Comparison of ENCODE assay signal across 9 mouse cellular contexts in the genomic region with DNA sequence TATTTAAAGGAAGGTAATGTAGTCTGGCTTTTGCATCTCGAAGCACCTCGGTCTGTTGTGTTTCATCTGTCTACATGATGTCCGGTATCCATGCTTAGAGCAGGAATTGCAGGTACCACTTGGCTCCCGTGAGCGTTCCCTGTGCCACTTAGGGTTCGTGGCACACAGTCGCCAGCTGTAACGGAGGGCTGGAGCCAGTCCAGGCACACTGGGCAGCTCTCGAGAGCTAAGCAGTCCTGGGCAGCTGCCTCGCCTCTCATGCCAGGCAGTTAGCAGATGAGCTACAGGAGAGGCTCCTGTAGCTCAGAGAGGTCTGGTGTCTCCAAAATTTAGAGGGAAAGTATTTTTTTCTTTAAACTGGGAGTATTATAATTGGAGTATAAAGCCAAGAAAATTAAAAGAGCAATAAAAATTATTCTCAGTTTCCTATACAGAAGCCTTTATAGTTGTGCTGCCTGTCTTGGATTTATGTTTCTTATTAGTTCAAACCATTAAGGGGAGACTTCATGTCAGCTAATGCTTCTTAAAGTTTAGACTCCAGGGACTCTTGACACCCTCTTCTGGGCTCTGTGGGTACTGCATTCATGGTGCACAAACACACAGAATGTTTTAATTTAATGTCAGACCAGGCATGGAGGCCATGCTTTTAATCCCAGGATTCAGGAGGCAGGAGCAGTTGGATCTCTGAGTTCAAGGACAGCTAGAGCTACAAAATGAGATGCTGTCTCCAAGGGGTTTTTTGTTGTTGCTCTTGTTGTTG. TPM values are rescaled to one million over a fixed set of nuclear protein-coding genes. Genes with fewer than 3 reads are reported as not detected.
DNase-seq lines count a peak whose midpoint lies in the region; ATAC-seq and TF ChIP-seq lines count a peak whose summit lies in the region.
"Had no signal": no experiment of that assay in that cellular context is flagged by ENCODE, and none has a peak within 500 bp of the region (broad histone marks: within the 10 kb centered on the region; RNA-seq: fewer than 3 reads in every experiment).

No protein-coding gene starts in this region.

- TF ChIP-seq EP300 in liver, postnatal 0 days (IDR thresholded peaks at IDR 0.05; ENCODE audit: low read depth): no peak

- peaks cover 50% of the 10 kb centered on the region for H3K36me3 ChIP-seq in midbrain, embryonic 11.5 days (ENCODE audit: control insufficient read depth, insufficient read depth, low read length)
- H3K36me3 ChIP-seq in midbrain, embryonic 15.5 days (replicated peaks): peaks cover 65% of the 10 kb centered on the region
- H3K36me3 ChIP-seq in liver, postnatal 0 days (replicated peaks; ENCODE audit: insufficient read depth, low read length): peaks cover 65% of the 10 kb centered on the region

- no peaks in the 10 kb centered on the region for H3K27me3 ChIP-seq in midbrain, embryonic 11.5 days (ENCODE audit: control insufficient read depth, insufficient read depth, low read length)
- no peaks in the 10 kb centered on the region for H3K27me3 ChIP-seq in midbrain, embryonic 15.5 days (replicated peaks)
- no peaks in the 10 kb centered on the region for H3K27me3 ChIP-seq in liver, postnatal 0 days (ENCODE audit: insufficient read depth, low read length)
- H3K27me3 ChIP-seq: midbrain, embryonic 12.5 days had no signal

- DNase-seq in embryo, embryonic 10 days (ENCODE audit: low spot score): peak; percentile 35
- DNase-seq in embryo, embryonic 11 days: no peak
- peak; percentile 95 for DNase-seq in midbrain, embryonic 11.5 days (ENCODE audit: low spot score, missing footprints)
- DNase-seq in liver, postnatal 0 days: peak; percentile 70
- no peak for DNase-seq in ovary, postnatal 14 days (ENCODE audit: low spot score)

- no peak overlapping the region for H3K9ac ChIP-seq in midbrain, embryonic 11.5 days (ENCODE audit: low read length)
- no peak overlapping the region for H3K9ac ChIP-seq in midbrain, embryonic 15.5 days
- no peak overlapping the region for H3K9ac ChIP-seq in liver, postnatal 0 days (replicated peaks)
- H3K9ac ChIP-seq: midbrain, embryonic 12.5 days had no signal

- WGBS in midbrain, embryonic 11.5 days: 96% methylated on average over 10 of the region's 10 CpGs
- WGBS in midbrain, embryonic 15.5 days: 92% methylated on average over 10 of the region's 10 CpGs
- 95% methylated on average over 10 of the region's 10 CpGs for WGBS in liver, postnatal 0 days (ENCODE audit: insufficient replicate concordance)

- no peak overlapping the region for H3K4me3 ChIP-seq in midbrain, embryonic 11.5 days (ENCODE audit: low read depth, low read length)
- no peak overlapping the region for H3K4me3 ChIP-seq in midbrain, embryonic 15.5 days
- no peak overlapping the region for H3K4me3 ChIP-seq in cortical plate, adult 2 months (ENCODE audit: insufficient read depth, low read length)
- no peak overlapping the region for H3K4me3 ChIP-seq in liver, postnatal 0 days (ENCODE audit: low read depth, low read length)
- H3K4me3 ChIP-seq: midbrain, embryonic 12.5 days had no signal

- no peak overlapping the region for H3K27ac ChIP-seq in midbrain, embryonic 11.5 days (ENCODE audit: low read depth, low read length)
- H3K27ac ChIP-seq in midbrain, embryonic 15.5 days: no peak overlapping the region
- no peak overlapping the region for H3K27ac ChIP-seq in cortical plate, adult 2 months (ENCODE audit: insufficient read depth, low read length)
- H3K27ac ChIP-seq in liver, postnatal 0 days (ENCODE audit: low read depth): no peak overlapping the region
- H3K27ac ChIP-seq: midbrain, embryonic 12.5 days had no signal

- no peak overlapping the region for H3K4me2 ChIP-seq in midbrain, embryonic 11.5 days
- no peak overlapping the region for H3K4me2 ChIP-seq in midbrain, embryonic 15.5 days
- no peak overlapping the region for H3K4me2 ChIP-seq in liver, postnatal 0 days (ENCODE audit: low read depth, low read length)
- H3K4me2 ChIP-seq: midbrain, embryonic 12.5 days had no signal

- peak; percentile 28; the same call in 1 of the 2 replicates for TF ChIP-seq CTCF in cortical plate, adult 2 months (IDR thresholded peaks at IDR 0.05; ENCODE audit: extremely low read depth, insufficient read depth, low read length)
- peak; percentile 78 for TF ChIP-seq CTCF in liver, postnatal 0 days (IDR thresholded peaks at IDR 0.05; ENCODE audit: low read depth)

- TF ChIP-seq POLR2A in cortical plate, adult 2 months (IDR thresholded peaks at IDR 0.05; ENCODE audit: extremely low read depth, insufficient read depth, low read length): no peak

- ATAC-seq in midbrain, embryonic 11.5 days (ENCODE audit: low FRiP score): no peak
- no peak for ATAC-seq in midbrain, embryonic 15.5 days (replicated peaks)
- no peak for ATAC-seq in liver, postnatal 0 days
- ATAC-seq in cerebellum, adult (ENCODE audit: insufficient number of reproducible peaks, low FRiP score, low TSS enrichment): no peak

- H3K9me3 ChIP-seq in midbrain, embryonic 11.5 days (ENCODE audit: control insufficient read depth, low read length): no peaks in the 10 kb centered on the region
- H3K9me3 ChIP-seq in midbrain, embryonic 15.5 days: no peaks in the 10 kb centered on the region
- no peaks in the 10 kb centered on the region for H3K9me3 ChIP-seq in liver, postnatal 0 days (ENCODE audit: low read length)
- H3K9me3 ChIP-seq: midbrain, embryonic 12.5 days had no signal

- H3K4me1 ChIP-seq in midbrain, embryonic 11.5 days (ENCODE audit: control insufficient read depth, insufficient read depth, low read length): no peaks in the 10 kb centered on the region
- no peaks in the 10 kb centered on the region for H3K4me1 ChIP-seq in midbrain, embryonic 15.5 days
- no peaks in the 10 kb centered on the region for H3K4me1 ChIP-seq in cortical plate, adult 2 months (ENCODE audit: control insufficient read depth, insufficient read depth, low read length)
- H3K4me1 ChIP-seq in liver, postnatal 0 days (ENCODE audit: insufficient read depth): peaks cover 33% of the 10 kb centered on the region
- H3K4me1 ChIP-seq: midbrain, embryonic 12.5 days had no signal

RNA-seq across cellular contexts. Expression of gene Shisa8, which starts 24.0 kb away (rescaled TPM):
- 0.14 and 0.57 TPM in 2 replicates for polyA plus RNA-seq in midbrain, embryonic 11.5 days (2014; fragmentation: Nextera tagmentation; extraction: Ambion mirVana)
- 1.1 and 1.5 TPM in 2 replicates for polyA plus RNA-seq in midbrain, embryonic 15.5 days (2015; fragmentation: Nextera tagmentation; extraction: Ambion mirVana)
- 5.3 and 6.7 TPM in 2 replicates for polyA plus RNA-seq in cortical plate, adult 2 months (2012; rRNA removed)
- 0.08 and 0.13 TPM in 2 replicates for polyA plus RNA-seq in liver, postnatal 0 days (2015; fragmentation: Nextera tagmentation; extraction: Ambion mirVana)

RNA-seq across cellular contexts. Expression of gene Tnfrsf13c, which starts 35.5 kb away (rescaled TPM):
- 0.07 and 0.17 TPM in 2 replicates for polyA plus RNA-seq in midbrain, embryonic 11.5 days (2014; fragmentation: Nextera tagmentation; extraction: Ambion mirVana)
- polyA plus RNA-seq in midbrain, embryonic 15.5 days (2015; fragmentation: Nextera tagmentation; extraction: Ambion mirVana): 0.08 and 0.26 TPM in 2 replicates
- polyA plus RNA-seq in cortical plate, adult 2 months (2012; rRNA removed): 0.48 and 0.76 TPM in 2 replicates
- 2.0 and 2.3 TPM in 2 replicates for polyA plus RNA-seq in liver, postnatal 0 days (2015; fragmentation: Nextera tagmentation; extraction: Ambion mirVana)
- polyA plus RNA-seq: midbrain, embryonic 12.5 days had no signal

RNA-seq across cellular contexts. Expression of gene Srebf2, which starts 41.7 kb away (rescaled TPM):
- 148 and 170 TPM in 2 replicates for polyA plus RNA-seq in midbrain, embryonic 11.5 days (2014; fragmentation: Nextera tagmentation; extraction: Ambion mirVana)
- polyA plus RNA-seq in midbrain, embryonic 15.5 days (2015; fragmentation: Nextera tagmentation; extraction: Ambion mirVana): 220 and 224 TPM in 2 replicates
- polyA plus RNA-seq in cortical plate, adult 2 months (2012; rRNA removed): 138 and 166 TPM in 2 replicates
- polyA plus RNA-seq in liver, postnatal 0 days (2015; fragmentation: Nextera tagmentation; extraction: Ambion mirVana): 30.3 and 33.6 TPM in 2 replicates

RNA-seq across cellular contexts. Expression of gene Cenpm, which starts 55.9 kb away (rescaled TPM):
- 79.2 and 89.1 TPM in 2 replicates for polyA plus RNA-seq in midbrain, embryonic 11.5 days (2014; fragmentation: Nextera tagmentation; extraction: Ambion mirVana)
- 10.7 and 13.6 TPM in 2 replicates for polyA plus RNA-seq in midbrain, embryonic 15.5 days (2015; fragmentation: Nextera tagmentation; extraction: Ambion mirVana)
- 6.7 and 7.0 TPM in 2 replicates for polyA plus RNA-seq in cortical plate, adult 2 months (2012; rRNA removed)
- polyA plus RNA-seq in liver, postnatal 0 days (2015; fragmentation: Nextera tagmentation; extraction: Ambion mirVana): 27.8 and 30.7 TPM in 2 replicates

Comparison
In these comparisons a context has a peak if more than half of its experiments do, and no peak if none do; other contexts are left out.
1. DNase-seq: peak in embryo, embryonic 10 days (single experiment), midbrain, embryonic 11.5 days (single experiment) and liver, postnatal 0 days (single experiment); none in embryo, embryonic 11 days (single experiment) and ovary, postnatal 14 days (single experiment).